Comparison of ENCODE assay signal across 10 mouse cellular contexts in genomic region chr9:31082771-31083170, GRCm38 (mm10). TPM values are rescaled to one million over a fixed set of nuclear protein-coding genes. Genes with fewer than 3 reads are reported as not detected.
"Had no signal": no experiment of that assay in that cellular context is flagged by ENCODE, and none has a peak within 500 bp of the region (broad histone marks: within the 10 kb centered on the region; RNA-seq: fewer than 3 reads in every experiment).

No protein-coding gene starts in this region.

- H3K9me3 ChIP-seq: heart, embryonic 12.5 days; hindbrain, embryonic 13.5 days; hindbrain, embryonic 15.5 days; limb, embryonic 13.5 days; limb, embryonic 15.5 days; liver, embryonic 13.5 days; liver, embryonic 15.5 days had no signal

- H3K9ac ChIP-seq: limb, embryonic 15.5 days; liver, embryonic 13.5 days; liver, embryonic 15.5 days had no signal

- H3K4me1 ChIP-seq: liver, embryonic 15.5 days had no signal

- H3K36me3 ChIP-seq: heart, embryonic 12.5 days; hindbrain, embryonic 13.5 days; hindbrain, embryonic 15.5 days; limb, embryonic 13.5 days; limb, embryonic 15.5 days; liver, embryonic 13.5 days; liver, embryonic 15.5 days had no signal

- H3K27ac ChIP-seq: hindbrain, embryonic 13.5 days; hindbrain, embryonic 15.5 days; hindbrain, postnatal 0 days; limb, embryonic 13.5 days; limb, embryonic 15.5 days; liver, embryonic 13.5 days; liver, embryonic 15.5 days had no signal

- H3K4me2 ChIP-seq: liver, embryonic 13.5 days; liver, embryonic 15.5 days had no signal

- H3K4me3 ChIP-seq: heart, embryonic 12.5 days; liver, embryonic 13.5 days; liver, embryonic 15.5 days had no signal

RNA-seq across cellular contexts. Expression of gene St14, which starts 48.9 kb away (rescaled TPM):
- total RNA-seq: gastrocnemius, adult 8-10 months; gastrocnemius, postnatal 36 days had no signal
